Mouse (Mus musculus): ENCODE measurements at regions not wholly inside any gene's neighbourhood (a gene's known extent, or its start where the extent isn't known, plus 50 kb on each side); places are given as distances from the start of the nearest gene placed in this dataset.

GRCm38 (mm10) chr10:17202556-17203415, 520.2 kb upstream of the Cited2 start:
- no peak for DNase-seq (ENCODE audit: low read depth)

- no peak for DNase-seq (ENCODE audit: low read depth)
Observed at GRCm38 (mm10) chr10:17203416-17204110, 519.5 kb upstream of the Cited2 start.

- DNase-seq (ENCODE audit: low read depth): no peak
Observed at GRCm38 (mm10) chr10:17204153-17204552, 518.9 kb upstream of the Cited2 start.

- no peak for DNase-seq (ENCODE audit: low read depth)
Observed at GRCm38 (mm10) chr10:17212551-17213309, 510.3 kb upstream of the Cited2 start.

DNA sequence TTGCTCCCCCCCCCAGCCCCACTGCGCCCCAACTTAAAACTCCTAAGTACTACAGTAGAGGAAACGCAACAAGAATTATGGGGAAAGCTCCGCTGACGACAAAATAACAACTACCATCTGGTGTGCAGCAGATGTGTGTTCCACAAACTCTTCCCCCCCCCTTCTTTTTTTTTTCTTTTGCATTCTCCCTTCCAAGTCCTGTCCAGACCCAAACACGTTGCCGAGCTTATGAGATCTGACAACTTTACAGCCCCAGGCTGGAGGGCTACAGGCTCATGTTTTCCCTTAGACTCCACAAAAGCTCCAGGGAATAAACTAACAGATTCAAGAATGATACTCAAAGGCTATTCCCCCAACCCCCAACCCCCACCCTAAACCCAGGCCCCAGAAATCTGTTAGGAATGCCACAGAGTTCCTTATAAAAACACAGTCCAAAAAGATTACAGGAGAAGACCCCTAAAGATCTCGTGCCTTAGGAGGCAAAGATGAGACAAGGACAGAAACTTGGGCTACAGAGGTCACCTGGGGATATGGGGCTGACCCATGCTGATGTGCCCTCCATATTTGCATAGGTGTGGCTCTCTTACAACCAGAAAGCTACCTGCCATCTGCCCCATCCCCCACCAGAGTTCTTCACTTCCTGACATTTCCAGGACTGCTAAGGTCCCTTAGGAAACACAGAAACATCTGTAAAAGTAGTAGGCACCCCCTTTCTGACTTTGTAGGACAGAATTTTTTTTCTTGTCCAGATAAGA, 509.5 kb upstream of the Cited2 start:
- no peak for DNase-seq (ENCODE audit: low read depth)

- DNase-seq (ENCODE audit: low read depth): no peak
Observed at GRCm38 (mm10) chr10:17214065-17214440, 509.0 kb upstream of the Cited2 start.

- DNase-seq (ENCODE audit: low read depth): no peak
Observed at GRCm38 (mm10) chr10:17215029-17215428, 508.0 kb upstream of the Cited2 start.

DNA sequence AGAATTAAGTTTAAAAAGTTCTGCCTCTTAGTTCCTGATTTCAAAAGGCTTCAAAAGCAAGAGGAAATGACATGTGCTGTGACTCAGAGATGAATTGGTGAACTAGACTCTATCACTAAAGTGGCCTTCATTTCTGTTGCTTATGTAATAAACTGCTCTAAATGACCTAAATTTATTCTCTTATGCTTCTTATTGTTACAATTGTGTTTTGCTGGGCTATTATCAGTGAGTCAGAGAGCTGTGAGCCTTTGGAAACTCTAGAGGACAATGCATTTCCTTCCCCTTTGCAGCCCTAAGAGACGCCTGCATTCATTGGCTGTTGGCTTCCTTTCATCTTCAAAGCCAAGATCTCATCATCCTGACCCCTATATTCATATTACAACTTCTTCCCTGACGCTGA, 501.5 kb upstream of the Cited2 start:
- no peak for DNase-seq (ENCODE audit: low read depth)

- no peak for DNase-seq (ENCODE audit: low read depth)
Observed at GRCm38 (mm10) chr10:17225727-17226126, 497.3 kb upstream of the Cited2 start.

DNA sequence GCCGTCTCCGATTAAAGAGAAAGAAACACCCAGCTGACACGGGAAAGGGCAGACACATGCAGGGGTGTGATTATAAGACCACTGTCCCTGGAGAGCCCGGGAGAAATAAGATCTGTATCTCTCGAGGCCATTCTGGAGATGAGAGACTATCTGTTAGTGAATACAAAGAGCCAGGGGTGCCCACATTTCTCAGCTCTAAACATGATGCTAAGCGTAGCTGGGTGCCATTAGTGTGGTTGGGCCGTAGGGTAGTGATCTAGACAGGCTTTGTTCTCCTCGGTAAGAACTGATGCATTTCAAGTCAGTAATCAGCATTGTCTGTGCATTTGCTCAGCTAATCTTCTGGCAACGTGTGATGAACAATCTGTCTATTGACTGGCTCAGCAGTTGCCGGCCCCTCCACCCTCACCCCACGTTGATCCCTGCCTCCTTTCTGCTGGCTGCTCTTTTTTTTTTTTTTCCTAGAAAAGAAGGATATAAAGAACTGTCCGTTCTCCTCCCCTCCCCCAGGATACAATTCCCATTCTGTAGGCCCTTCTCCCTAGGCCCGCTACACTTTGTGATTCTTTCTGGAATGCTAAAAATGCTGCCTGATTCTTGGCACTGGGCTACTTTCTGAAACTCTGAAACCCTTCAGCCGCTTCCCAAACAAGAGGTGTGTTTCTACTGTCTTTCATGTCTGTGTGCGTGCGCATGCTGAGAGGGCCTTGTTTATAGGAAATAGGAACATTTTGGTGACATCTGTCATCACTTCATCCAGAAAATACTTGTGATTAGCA, 492.8 kb upstream of the Cited2 start:
- DNase-seq (ENCODE audit: low read depth): no peak

DNA sequence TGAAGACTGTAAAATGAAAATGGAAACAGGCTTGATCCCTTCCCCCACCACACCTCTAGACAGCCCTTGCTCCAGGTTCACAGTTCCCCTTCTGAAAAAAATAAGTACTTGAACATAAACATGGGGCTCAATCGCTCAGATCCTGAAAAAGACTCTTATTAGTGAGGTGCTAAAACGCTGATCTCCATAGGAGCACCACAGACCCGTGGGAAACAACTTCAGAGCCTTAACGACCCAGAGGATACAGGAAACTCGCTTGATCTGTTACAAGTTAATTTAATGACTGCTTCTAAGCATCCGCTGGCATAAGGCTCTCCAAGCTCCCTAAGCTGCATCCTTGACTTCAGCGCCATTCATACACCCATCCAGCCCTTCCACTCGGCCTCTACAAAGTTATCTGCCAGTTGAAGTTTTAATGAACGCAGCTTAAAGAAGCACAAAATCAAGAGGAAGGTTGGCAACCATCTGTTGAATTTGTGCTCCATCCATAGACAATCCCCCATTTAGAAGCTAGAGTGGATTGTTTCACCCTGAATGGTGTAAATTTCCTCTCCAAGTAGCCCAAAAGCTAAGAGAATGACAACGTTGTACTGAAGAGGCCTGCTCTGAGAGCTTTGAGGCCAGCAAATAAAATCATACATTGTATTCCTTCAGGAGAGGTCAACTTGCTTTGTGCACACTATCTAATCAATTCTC, 486.9 kb upstream of the Cited2 start:
- no peak for DNase-seq (ENCODE audit: low read depth)

DNA sequence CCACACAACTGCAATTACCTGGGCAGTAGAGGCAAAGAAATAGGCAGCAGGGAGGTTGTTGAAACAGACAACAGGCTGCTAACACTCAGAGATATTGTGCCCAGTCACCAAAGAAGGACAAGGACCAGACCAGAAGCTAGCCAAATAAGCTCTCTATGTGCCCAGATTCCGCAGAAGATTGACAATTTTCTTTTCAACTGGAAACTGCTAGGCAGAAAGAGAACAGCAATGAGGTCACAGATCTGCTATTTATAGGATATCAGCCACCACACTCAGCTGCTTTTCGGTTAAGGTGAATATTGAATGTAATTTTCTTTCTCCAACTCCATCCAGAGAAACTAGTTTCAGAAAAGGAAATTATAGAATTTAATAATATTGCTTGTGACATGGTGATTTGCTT, 486.3 kb upstream of the Cited2 start:
- no peak for DNase-seq (ENCODE audit: low read depth)

GRCm38 (mm10) chr10:17237463-17237862, 485.6 kb upstream of the Cited2 start:
- DNase-seq (ENCODE audit: low read depth): no peak

DNA sequence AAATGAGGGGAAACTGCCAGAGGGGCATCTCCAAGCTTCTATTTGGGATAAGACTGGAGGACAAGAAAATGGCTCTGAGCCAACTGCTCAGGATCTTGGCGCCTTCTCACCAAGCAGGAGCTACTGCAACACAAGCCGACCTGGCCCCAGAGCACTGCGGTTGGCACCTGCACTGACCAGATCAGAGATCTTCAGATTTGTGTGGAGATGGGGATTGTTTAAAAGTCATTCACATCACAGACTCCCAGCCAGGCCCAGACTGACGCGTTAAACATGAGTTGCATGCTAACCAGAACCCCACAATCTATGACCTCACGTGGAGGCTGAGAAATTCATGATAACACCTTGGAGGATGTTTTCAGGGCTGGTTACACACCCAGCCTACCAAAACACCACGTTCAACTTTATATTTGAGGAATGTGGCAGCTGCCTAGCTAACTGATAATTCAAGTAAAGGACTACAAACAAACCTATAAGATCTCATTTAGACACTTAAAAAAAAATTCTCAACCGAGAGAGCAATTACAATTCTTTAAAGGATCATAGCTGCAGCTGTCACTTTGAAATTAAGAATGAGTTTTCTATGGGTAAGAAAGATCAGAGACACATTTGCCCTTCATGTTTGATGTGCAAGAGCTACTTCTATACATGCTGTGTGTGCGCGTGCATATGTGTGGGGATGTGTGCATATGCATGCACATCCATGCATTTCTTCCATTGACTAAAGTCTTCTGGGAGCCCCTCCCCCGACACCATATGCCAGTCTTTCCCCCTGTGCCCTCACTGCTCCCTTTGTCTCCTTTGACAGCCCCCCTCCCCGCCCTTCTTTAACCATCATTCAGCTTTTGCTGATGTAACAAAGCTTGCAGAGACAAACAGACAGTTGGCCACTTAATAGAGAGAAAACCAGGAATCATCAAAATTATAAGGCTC, 484.8 kb upstream of the Cited2 start:
- no peak for DNase-seq (ENCODE audit: low read depth)

DNA sequence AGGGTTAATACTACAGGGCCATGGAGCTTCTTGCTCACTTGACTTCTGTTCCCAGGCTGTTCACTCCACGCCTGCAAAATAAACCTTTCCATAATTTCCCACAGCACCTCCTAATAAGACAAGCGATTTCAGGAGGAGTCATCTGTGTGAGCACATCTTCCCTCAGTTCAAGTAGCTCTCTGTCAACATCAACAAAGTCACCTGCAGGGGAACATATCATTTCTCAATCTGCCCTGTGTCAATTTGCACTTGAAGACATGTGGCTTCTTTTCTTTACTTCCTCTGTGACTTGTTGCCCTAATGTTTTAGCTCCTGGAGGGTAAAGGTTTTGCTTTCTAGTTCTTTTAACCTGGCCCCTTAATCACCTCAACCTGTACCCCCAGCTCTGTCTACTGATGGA, 474.7 kb upstream of the Cited2 start:
- DNase-seq (ENCODE audit: low read depth): no peak

GRCm38 (mm10) chr10:17253040-17253439, 470.0 kb upstream of the Cited2 start:
- no peak for DNase-seq (ENCODE audit: low read depth)

DNA sequence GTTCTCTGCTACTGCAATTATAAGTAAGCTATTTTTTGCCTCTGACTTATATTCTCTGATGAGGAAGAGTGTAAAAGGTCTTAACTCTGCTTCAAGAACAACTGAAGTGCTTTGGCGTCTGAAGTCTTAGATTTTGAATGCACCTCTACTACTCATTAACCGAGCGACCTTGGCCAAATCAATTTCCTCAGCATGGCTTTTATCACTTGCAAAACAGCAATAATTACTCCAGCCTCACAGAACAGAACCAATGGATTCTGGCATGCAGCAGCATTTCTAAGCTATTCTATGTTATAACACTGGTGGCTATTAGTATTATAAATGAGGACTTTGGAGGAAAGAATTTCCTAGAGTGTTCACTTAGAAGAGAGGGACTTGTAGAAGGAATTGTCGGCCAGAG, 462.9 kb upstream of the Cited2 start:
- no peak for DNase-seq (ENCODE audit: low read depth)

GRCm38 (mm10) chr10:17260615-17261014, 462.4 kb upstream of the Cited2 start:
- DNase-seq (ENCODE audit: low read depth): no peak

DNA sequence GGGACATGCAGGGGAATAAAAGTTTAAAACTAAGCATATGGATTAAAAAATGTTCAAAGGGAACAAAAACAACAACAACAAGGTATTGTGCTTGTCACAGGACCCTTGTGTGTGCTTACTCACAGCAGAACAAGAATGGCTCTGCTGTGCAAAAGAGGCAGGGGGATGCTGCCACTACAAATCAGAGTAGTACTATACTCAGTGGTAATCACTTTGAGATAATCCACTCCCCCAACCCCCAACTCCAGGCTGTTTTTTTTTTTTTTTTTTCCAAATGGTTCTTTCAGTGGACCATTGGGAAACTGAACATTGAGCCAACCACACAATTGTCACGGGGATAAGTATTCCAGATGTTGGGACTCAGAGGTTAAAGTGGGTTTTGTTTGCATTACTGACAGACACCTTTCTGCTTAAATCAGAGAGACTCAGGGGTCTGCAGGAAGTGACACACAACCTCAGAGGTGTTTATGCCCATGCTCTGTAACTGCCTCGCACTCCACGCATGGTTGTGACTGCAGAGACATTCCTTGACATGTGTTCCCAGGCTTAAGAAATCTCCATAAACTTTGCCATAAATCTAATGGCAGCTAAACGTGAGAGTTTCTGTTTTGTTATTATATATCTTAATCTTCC, 461.7 kb upstream of the Cited2 start:
- DNase-seq (ENCODE audit: low read depth): no peak
